Mouse (Mus musculus): ENCODE measurements around the gene Hmgn2. TPM values are rescaled to one million over a fixed set of nuclear protein-coding genes. Genes with fewer than 3 reads are reported as not detected.
"Not testable (repeated sequence)": the region's sequence is repeated elsewhere in the genome, so short reads cannot be mapped to it uniquely, and the experiment has no call there.

Hmgn2 gene
- total and polyA plus RNA-seq, 2 experiments from 2014 or later, result 197 to 867 TPM

GRCm38 (mm10) chr4:133931349-133931748, 37.1 kb downstream of the Hmgn2 start:
- Histone ChIP-seq H3K27ac (ENCODE audit: low read depth) (no peak overlapping the region), H3K4me3 (ENCODE audit: low read depth, low read length) (no peak overlapping the region), H3K9me3 (replicated peaks; ENCODE audit: control insufficient read depth, low read length) (no peaks in the 10 kb centered on the region), H3K9ac (replicated peaks; ENCODE audit: low read depth, low read length) (no peak overlapping the region), H3K4me2 (ENCODE audit: low read depth, low read length) (no peak overlapping the region), H3K36me3 (replicated peaks; ENCODE audit: control insufficient read depth, insufficient read depth, low read length) (no peaks in the 10 kb centered on the region), H3K27me3 (ENCODE audit: control insufficient read depth, insufficient read depth, low read length) (no peaks in the 10 kb centered on the region), H3K4me1 (ENCODE audit: control insufficient read depth, insufficient read depth) (no peaks in the 10 kb centered on the region)
- peak; percentile 30; the same call in 1 of the 2 replicates for ATAC-seq (ENCODE audit: insufficient read depth, low read depth)
- WGBS, result 16% methylated on average over 10 of the region's 10 CpGs
- TF ChIP-seq EP300 (IDR thresholded peaks at IDR 0.05; ENCODE audit: low read depth) (no peak), CTCF (IDR thresholded peaks at IDR 0.05; ENCODE audit: low read depth) (peak; percentile 32; the same call in 1 of the 2 replicates)
- no peak for DNase-seq (ENCODE audit: low spot score)

GRCm38 (mm10) chr4:133929278-133929670, 39.2 kb downstream of the Hmgn2 start:
- ATAC-seq (ENCODE audit: insufficient read depth, low read depth), result peak; percentile 36; the same call in 1 of the 2 replicates
- no peaks in the 10 kb centered on the region for H3K27me3 ChIP-seq (ENCODE audit: control insufficient read depth, insufficient read depth, low read length)
- WGBS, result 28% methylated on average over 7 of the region's 7 CpGs
- no peak overlapping the region; the same call in 1 of the 2 replicates for H3K4me2 ChIP-seq (ENCODE audit: low read depth, low read length)
- peak overlapping the region; percentile 22 for H3K27ac ChIP-seq (ENCODE audit: low read depth)
- H3K4me1 ChIP-seq (ENCODE audit: control insufficient read depth, insufficient read depth), result no peaks in the 10 kb centered on the region
- no peak overlapping the region for H3K9ac ChIP-seq (replicated peaks; ENCODE audit: low read depth, low read length)
- peak; percentile 8 for DNase-seq (ENCODE audit: low spot score)
- H3K9me3 ChIP-seq (replicated peaks; ENCODE audit: control insufficient read depth, low read length), result no peaks in the 10 kb centered on the region
- no peaks in the 10 kb centered on the region for H3K36me3 ChIP-seq (replicated peaks; ENCODE audit: control insufficient read depth, insufficient read depth, low read length)
- TF ChIP-seq CTCF (IDR thresholded peaks at IDR 0.05; ENCODE audit: low read depth), result no peak
- H3K4me3 ChIP-seq (ENCODE audit: low read depth, low read length), result no peak overlapping the region

DNA sequence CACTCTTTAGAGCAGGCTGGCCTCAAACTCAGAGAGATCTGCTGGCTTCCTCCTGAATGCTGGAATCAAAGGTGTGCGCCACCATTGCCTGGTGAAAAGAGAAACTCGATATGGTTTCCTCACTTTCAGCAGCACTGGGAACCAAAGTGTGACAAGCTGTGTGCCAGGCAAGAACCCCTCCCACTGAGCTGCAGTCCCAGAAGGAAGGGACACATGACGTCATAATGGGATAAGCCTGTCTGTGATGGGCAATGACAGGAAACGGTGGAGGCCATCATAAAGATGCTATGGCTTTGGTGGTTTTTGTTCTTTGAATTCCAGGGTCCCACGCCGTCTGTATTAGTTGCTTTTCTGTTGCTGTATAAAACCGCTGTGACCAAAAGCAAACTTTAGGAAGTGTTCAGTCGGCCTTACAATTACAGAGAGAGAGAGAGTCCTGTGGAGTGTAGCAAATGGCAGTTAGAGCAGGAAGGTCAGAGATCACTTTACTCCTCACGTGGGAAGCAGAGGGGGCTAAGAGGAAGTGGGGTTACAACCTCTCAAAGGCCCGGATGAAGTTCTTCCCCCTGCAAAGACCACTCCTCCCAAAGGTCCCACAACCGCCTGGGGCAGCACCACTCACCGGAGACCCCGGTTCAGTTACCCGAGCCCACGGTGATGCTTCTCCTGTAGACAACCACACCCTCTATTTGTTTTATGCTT, 39.7 kb downstream of the Hmgn2 start:
- H3K4me2 ChIP-seq (ENCODE audit: low read depth, low read length), result no peak overlapping the region; the same call in 1 of the 2 replicates
- TF ChIP-seq EP300 (IDR thresholded peaks at IDR 0.05; ENCODE audit: low read depth), result no peak
- no peak for TF ChIP-seq CTCF (IDR thresholded peaks at IDR 0.05; ENCODE audit: low read depth)
- DNase-seq (ENCODE audit: low spot score) (peak; percentile 55), ATAC-seq (ENCODE audit: insufficient read depth, low read depth) (peak; percentile 68)
- 42% methylated on average over 15 of the region's 15 CpGs for WGBS
- no peaks in the 10 kb centered on the region for H3K27me3 ChIP-seq (ENCODE audit: control insufficient read depth, insufficient read depth, low read length)
- no peaks in the 10 kb centered on the region for H3K36me3 ChIP-seq (replicated peaks; ENCODE audit: control insufficient read depth, insufficient read depth, low read length)
- no peaks in the 10 kb centered on the region for H3K4me1 ChIP-seq (ENCODE audit: control insufficient read depth, insufficient read depth)
- no peak overlapping the region for H3K4me3 ChIP-seq (ENCODE audit: low read depth, low read length)
- peak overlapping the region; percentile 22 for H3K27ac ChIP-seq (ENCODE audit: low read depth)
- H3K9ac ChIP-seq (replicated peaks; ENCODE audit: low read depth, low read length), result no peak overlapping the region
- H3K9me3 ChIP-seq (replicated peaks; ENCODE audit: control insufficient read depth, low read length), result no peaks in the 10 kb centered on the region

- Histone ChIP-seq H3K4me3 (ENCODE audit: low read depth, low read length) (no peak overlapping the region), H3K4me2 (ENCODE audit: low read depth, low read length) (no peak overlapping the region), H3K36me3 (replicated peaks; ENCODE audit: control insufficient read depth, insufficient read depth, low read length) (no peaks in the 10 kb centered on the region), H3K4me1 (ENCODE audit: control insufficient read depth, insufficient read depth) (no peaks in the 10 kb centered on the region), H3K27ac (ENCODE audit: low read depth) (no peak overlapping the region), H3K9me3 (replicated peaks; ENCODE audit: control insufficient read depth, low read length) (no peaks in the 10 kb centered on the region), H3K27me3 (ENCODE audit: control insufficient read depth, insufficient read depth, low read length) (no peaks in the 10 kb centered on the region), H3K9ac (replicated peaks; ENCODE audit: low read depth, low read length) (no peak overlapping the region)
- WGBS, result 35% methylated on average over 4 of the region's 4 CpGs
- no peak for TF ChIP-seq CTCF (IDR thresholded peaks at IDR 0.05; ENCODE audit: low read depth)
- no peak for TF ChIP-seq EP300 (IDR thresholded peaks at IDR 0.05; ENCODE audit: low read depth)
- ATAC-seq (ENCODE audit: insufficient read depth, low read depth) (0 out of 2 replicates have a peak, but pooled peaks have one; percentile 49), DNase-seq (ENCODE audit: low spot score) (peak; percentile 54)
Measured at GRCm38 (mm10) chr4:133925204-133925603, 43.2 kb downstream of the Hmgn2 start.

GRCm38 (mm10) chr4:133923743-133924142, 44.7 kb downstream of the Hmgn2 start:
- Histone ChIP-seq H3K9me3 (replicated peaks; ENCODE audit: control insufficient read depth, low read length) (no peaks in the 10 kb centered on the region), H3K9ac (replicated peaks; ENCODE audit: low read depth, low read length) (no peak overlapping the region), H3K4me2 (ENCODE audit: low read depth, low read length) (no peak overlapping the region), H3K4me3 (ENCODE audit: low read depth, low read length) (no peak overlapping the region), H3K27ac (ENCODE audit: low read depth) (no peak overlapping the region), H3K27me3 (ENCODE audit: control insufficient read depth, insufficient read depth, low read length) (no peaks in the 10 kb centered on the region), H3K4me1 (ENCODE audit: control insufficient read depth, insufficient read depth) (no peaks in the 10 kb centered on the region), H3K36me3 (replicated peaks; ENCODE audit: control insufficient read depth, insufficient read depth, low read length) (no peaks in the 10 kb centered on the region)
- no peak for TF ChIP-seq EP300 (IDR thresholded peaks at IDR 0.05; ENCODE audit: low read depth)
- TF ChIP-seq CTCF (IDR thresholded peaks at IDR 0.05; ENCODE audit: low read depth), result no peak
- no peak for DNase-seq (ENCODE audit: low spot score)
- WGBS, result 86% methylated on average over 5 of the region's 5 CpGs
- ATAC-seq (ENCODE audit: insufficient read depth, low read depth), result no peak

GRCm38 (mm10) chr4:133918093-133918825, 50.2 kb downstream of the Hmgn2 start:
- not testable (repeated sequence) for H3K4me3 ChIP-seq (ENCODE audit: low read depth, low read length); H3K4me1 ChIP-seq (ENCODE audit: control insufficient read depth, insufficient read depth); ATAC-seq (ENCODE audit: insufficient read depth, low read depth); H3K36me3 ChIP-seq (replicated peaks; ENCODE audit: control insufficient read depth, insufficient read depth, low read length); H3K9ac ChIP-seq (replicated peaks; ENCODE audit: low read depth, low read length); H3K9me3 ChIP-seq (replicated peaks; ENCODE audit: control insufficient read depth, low read length); H3K27ac ChIP-seq (ENCODE audit: low read depth); H3K27me3 ChIP-seq (ENCODE audit: control insufficient read depth, insufficient read depth, low read length); DNase-seq (ENCODE audit: low spot score); H3K4me2 ChIP-seq (ENCODE audit: low read depth, low read length)
- 75% methylated on average over 16 of the region's 23 CpGs for WGBS
